Mouse (Mus musculus): ENCODE results near the gene Tmem247. TPM values are rescaled to one million over a fixed set of nuclear protein-coding genes. Genes with fewer than 3 reads are reported as not detected.

The Tmem247 gene
- polyA plus RNA-seq (2016; fragmentation: Nextera tagmentation; extraction: Ambion mirVana), result not detected in 2 replicates

GRCm38 (mm10) chr17:86917048-86917447 lies at the start of gene Tmem247:
Gene Tmem247 (plus strand): TSS chr17:86917348.
- Histone ChIP-seq H3K4me1 (no peaks in the 10 kb centered on the region), H3K27me3 (no peaks in the 10 kb centered on the region), H3K9me3 (replicated peaks) (no peaks in the 10 kb centered on the region), H3K36me3 (no peaks in the 10 kb centered on the region), H3K4me2 (replicated peaks) (no peak within 1 kb of the TSS), H3K9ac (no peak within 1 kb of the TSS), H3K27ac (no peak within 1 kb of the TSS), H3K4me3 (no peak within 1 kb of the TSS)
- WGBS, result 90% methylated on average over 10 of the region's 10 CpGs
- no peak for ATAC-seq (ENCODE audit: low FRiP score)

GRCm38 (mm10) chr17:86870586-86870985 lies 46.6 kb upstream of the Tmem247 start:
- no peak for ATAC-seq (ENCODE audit: low FRiP score)
- 77% methylated on average over 8 of the region's 8 CpGs for WGBS
- Histone ChIP-seq H3K9ac (no peak overlapping the region), H3K4me3 (no peak overlapping the region), H3K27ac (no peak overlapping the region), H3K4me2 (replicated peaks) (no peak overlapping the region), H3K27me3 (0 out of 2 replicates have a peak, but pooled peaks cover 3% of the 10 kb centered on the region), H3K9me3 (replicated peaks) (no peaks in the 10 kb centered on the region), H3K4me1 (no peaks in the 10 kb centered on the region), H3K36me3 (no peaks in the 10 kb centered on the region)

- Histone ChIP-seq H3K27ac (no peak overlapping the region), H3K36me3 (no peaks in the 10 kb centered on the region), H3K4me1 (no peaks in the 10 kb centered on the region), H3K4me3 (no peak overlapping the region), H3K4me2 (replicated peaks) (no peak overlapping the region), H3K27me3 (peaks cover 8% of the 10 kb centered on the region), H3K9me3 (replicated peaks) (no peaks in the 10 kb centered on the region), H3K9ac (no peak overlapping the region)
- 80% methylated on average over 6 of the region's 6 CpGs for WGBS
- no peak for ATAC-seq (ENCODE audit: low FRiP score)
Observed at GRCm38 (mm10) chr17:86872643-86873042, 44.5 kb upstream of the Tmem247 start.

- H3K4me2 ChIP-seq (replicated peaks), result no peak overlapping the region
- H3K9ac ChIP-seq, result no peak overlapping the region
- no peaks in the 10 kb centered on the region for H3K9me3 ChIP-seq (replicated peaks)
- no peak overlapping the region for H3K4me3 ChIP-seq
- ATAC-seq (ENCODE audit: low FRiP score), result no peak
- peaks cover 4% of the 10 kb centered on the region; the same call in 1 of the 2 replicates for H3K4me1 ChIP-seq
- H3K27ac ChIP-seq, result no peak overlapping the region
- peaks cover 10% of the 10 kb centered on the region for H3K27me3 ChIP-seq
- no peaks in the 10 kb centered on the region for H3K36me3 ChIP-seq
- WGBS, result 92% methylated on average over 9 of the region's 9 CpGs
Observed at GRCm38 (mm10) chr17:86876940-86877339, 40.2 kb upstream of the Tmem247 start.

GRCm38 (mm10) chr17:86877747-86878146 lies 39.4 kb upstream of the Tmem247 start:
- peaks cover 4% of the 10 kb centered on the region; the same call in 1 of the 2 replicates for H3K4me1 ChIP-seq
- peaks cover 10% of the 10 kb centered on the region for H3K27me3 ChIP-seq
- no peak overlapping the region for H3K4me2 ChIP-seq (replicated peaks)
- H3K27ac ChIP-seq, result no peak overlapping the region
- no peak for ATAC-seq (ENCODE audit: low FRiP score)
- no peaks in the 10 kb centered on the region for H3K36me3 ChIP-seq
- H3K9me3 ChIP-seq (replicated peaks), result no peaks in the 10 kb centered on the region
- H3K4me3 ChIP-seq, result no peak overlapping the region
- H3K9ac ChIP-seq, result no peak overlapping the region
- WGBS, result 82% methylated on average over 2 of the region's 2 CpGs

GRCm38 (mm10) chr17:86880056-86880455 lies 37.1 kb upstream of the Tmem247 start:
- Histone ChIP-seq H3K27me3 (peaks cover 9% of the 10 kb centered on the region), H3K9ac (no peak overlapping the region), H3K36me3 (no peaks in the 10 kb centered on the region), H3K4me3 (no peak overlapping the region), H3K4me2 (replicated peaks) (no peak overlapping the region), H3K9me3 (replicated peaks) (no peaks in the 10 kb centered on the region), H3K4me1 (peaks cover 4% of the 10 kb centered on the region; the same call in 1 of the 2 replicates), H3K27ac (no peak overlapping the region)
- no peak for ATAC-seq (ENCODE audit: low FRiP score)
- 56% methylated on average over 10 of the region's 10 CpGs for WGBS

GRCm38 (mm10) chr17:86880461-86881044 lies 36.6 kb upstream of the Tmem247 start:
- no peak for ATAC-seq (ENCODE audit: low FRiP score)
- H3K27me3 ChIP-seq, result peaks cover 9% of the 10 kb centered on the region
- no peak overlapping the region for H3K4me2 ChIP-seq (replicated peaks)
- no peak overlapping the region for H3K27ac ChIP-seq
- H3K4me1 ChIP-seq, result peaks cover 4% of the 10 kb centered on the region; the same call in 1 of the 2 replicates
- H3K9me3 ChIP-seq (replicated peaks), result no peaks in the 10 kb centered on the region
- WGBS, result 85% methylated on average over 4 of the region's 4 CpGs
- H3K36me3 ChIP-seq, result no peaks in the 10 kb centered on the region
- H3K9ac ChIP-seq, result no peak overlapping the region
- no peak overlapping the region for H3K4me3 ChIP-seq

GRCm38 (mm10) chr17:86895191-86895590 lies 22.0 kb upstream of the Tmem247 start:
- WGBS, result 84% methylated on average over 4 of the region's 4 CpGs

GRCm38 (mm10) chr17:86897486-86898165 lies 19.5 kb upstream of the Tmem247 start:
- no peak overlapping the region for H3K4me3 ChIP-seq
- H3K27me3 ChIP-seq, result no peaks in the 10 kb centered on the region
- no peaks in the 10 kb centered on the region for H3K9me3 ChIP-seq (replicated peaks)
- WGBS, result 93% methylated on average over 6 of the region's 6 CpGs
- H3K27ac ChIP-seq, result no peak overlapping the region
- peaks cover 9% of the 10 kb centered on the region for H3K4me1 ChIP-seq
- ATAC-seq (ENCODE audit: low FRiP score), result no peak
- no peaks in the 10 kb centered on the region for H3K36me3 ChIP-seq
- no peak overlapping the region for H3K4me2 ChIP-seq (replicated peaks)
- H3K9ac ChIP-seq, result no peak overlapping the region

More at GRCm38 (mm10) chr17:86895191-86895590, 22.0 kb upstream of the Tmem247 start:
- Histone ChIP-seq H3K4me3 (no peak overlapping the region), H3K4me2 (replicated peaks) (no peak overlapping the region), H3K9me3 (replicated peaks) (no peaks in the 10 kb centered on the region), H3K27ac (no peak overlapping the region), H3K4me1 (no peaks in the 10 kb centered on the region), H3K36me3 (no peaks in the 10 kb centered on the region), H3K27me3 (no peaks in the 10 kb centered on the region), H3K9ac (no peak overlapping the region)
- ATAC-seq (ENCODE audit: low FRiP score), result no peak

GRCm38 (mm10) chr17:86899821-86900220 lies 17.3 kb upstream of the Tmem247 start:
- 87% methylated on average over 5 of the region's 5 CpGs for whole genome bisulfite sequencing
- no peaks in the 10 kb centered on the region for H3K36me3 ChIP-seq
- no peak for ATAC-seq (ENCODE audit: low FRiP score)
- H3K4me3 ChIP-seq, result no peak overlapping the region
- no peak overlapping the region for H3K9ac ChIP-seq
- peaks cover 16% of the 10 kb centered on the region for H3K4me1 ChIP-seq
- H3K4me2 ChIP-seq (replicated peaks), result no peak overlapping the region
- H3K27ac ChIP-seq, result no peak overlapping the region
- no peaks in the 10 kb centered on the region for H3K9me3 ChIP-seq (replicated peaks)
- no peaks in the 10 kb centered on the region for H3K27me3 ChIP-seq

GRCm38 (mm10) chr17:86900564-86900963 lies 16.6 kb upstream of the Tmem247 start:
- Histone ChIP-seq H3K9me3 (replicated peaks) (no peaks in the 10 kb centered on the region), H3K27me3 (no peaks in the 10 kb centered on the region), H3K4me1 (peaks cover 24% of the 10 kb centered on the region), H3K4me2 (replicated peaks) (no peak overlapping the region), H3K36me3 (no peaks in the 10 kb centered on the region), H3K9ac (no peak overlapping the region), H3K4me3 (no peak overlapping the region), H3K27ac (no peak overlapping the region)
- ATAC-seq (ENCODE audit: low FRiP score), result no peak
- 81% methylated on average over 5 of the region's 5 CpGs for WGBS

GRCm38 (mm10) chr17:86902399-86903067 lies 14.6 kb upstream of the Tmem247 start:
- Histone ChIP-seq H3K4me2 (replicated peaks) (no peak overlapping the region), H3K27ac (no peak overlapping the region), H3K36me3 (no peaks in the 10 kb centered on the region), H3K9me3 (replicated peaks) (no peaks in the 10 kb centered on the region), H3K27me3 (0 out of 2 replicates have a peak, but pooled peaks cover 6% of the 10 kb centered on the region), H3K9ac (no peak overlapping the region), H3K4me1 (peaks cover 28% of the 10 kb centered on the region), H3K4me3 (no peak overlapping the region)
- 93% methylated on average over 14 of the region's 14 CpGs for WGBS
- no peak for ATAC-seq (ENCODE audit: low FRiP score)

Measured in hindbrain, embryonic 12.5 days (tissue).